Mouse (Mus musculus) urinary bladder, postnatal 36 days (tissue): Measurements from ENCODE around the gene Smim4.

ENCODE experiments used
- DNase-seq, 2 experiments: peaks; one replicate each; pipeline ENCODE4 v3.0.0; 2022; ENCODE audit warnings: low spot score in 2 of 2, mixed read lengths in 1 of 2

Gene Smim4

GRCm38 (mm10) chr14:31115522-31115921 lies 13.2 kb downstream of the Smim4 start:
- no peak for DNase-seq

DNA sequence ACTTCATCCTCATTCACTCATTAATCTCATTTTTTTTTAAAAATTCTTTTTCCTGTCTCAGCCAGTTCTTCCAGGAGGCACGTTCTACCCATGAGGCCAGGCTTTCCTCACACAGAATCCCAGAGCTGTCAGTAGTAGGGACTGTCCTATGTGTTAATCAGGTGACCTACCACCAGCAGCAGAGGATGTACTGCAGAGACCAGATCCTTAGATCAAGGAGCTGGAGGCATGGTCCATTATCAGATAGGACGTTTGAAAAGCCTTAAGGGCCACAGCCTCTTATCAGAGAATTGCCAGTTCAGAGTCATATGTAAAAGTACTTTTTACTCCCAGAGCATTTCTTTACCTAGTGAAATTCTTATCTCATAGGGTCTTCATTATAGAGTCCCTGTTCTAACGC lies 14.7 kb downstream of the Smim4 start:
- no peak for DNase-seq

GRCm38 (mm10) chr14:31112187-31112586 lies 16.6 kb downstream of the Smim4 start:
- no peak for DNase-seq

- DNase-seq, result no peak
Measured at GRCm38 (mm10) chr14:31110613-31111012, 18.1 kb downstream of the Smim4 start.

- no peak for DNase-seq
Measured at GRCm38 (mm10) chr14:31105156-31105555, 23.6 kb downstream of the Smim4 start.

DNA sequence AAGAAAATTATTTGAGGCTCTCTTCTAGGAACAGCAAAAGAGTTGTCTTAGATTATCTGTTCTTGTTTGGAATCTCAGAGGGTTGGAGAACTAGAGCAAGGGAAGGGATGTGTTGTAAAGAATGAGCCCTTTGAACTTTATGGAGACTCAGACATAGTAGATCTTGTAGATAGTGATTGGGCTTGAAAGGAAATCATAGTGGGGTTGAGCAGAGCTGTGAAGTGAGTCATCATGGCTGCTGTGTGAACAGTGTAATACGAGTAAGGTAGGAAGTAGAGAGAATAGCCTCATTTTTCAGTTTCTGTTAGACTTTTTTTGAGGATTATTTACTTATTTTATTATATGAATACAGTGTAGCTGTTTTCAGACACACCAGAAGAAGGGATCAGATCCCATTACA lies 38.8 kb downstream of the Smim4 start:
- no peak for DNase-seq

- DNase-seq, result no peak
Measured at GRCm38 (mm10) chr14:31088515-31088914, 40.2 kb downstream of the Smim4 start.

GRCm38 (mm10) chr14:31087433-31087832 lies 41.3 kb downstream of the Smim4 start:
- DNase-seq, result no peak

GRCm38 (mm10) chr14:31081147-31081546 lies 47.6 kb downstream of the Smim4 start:
- DNase-seq, result no peak

DNA sequence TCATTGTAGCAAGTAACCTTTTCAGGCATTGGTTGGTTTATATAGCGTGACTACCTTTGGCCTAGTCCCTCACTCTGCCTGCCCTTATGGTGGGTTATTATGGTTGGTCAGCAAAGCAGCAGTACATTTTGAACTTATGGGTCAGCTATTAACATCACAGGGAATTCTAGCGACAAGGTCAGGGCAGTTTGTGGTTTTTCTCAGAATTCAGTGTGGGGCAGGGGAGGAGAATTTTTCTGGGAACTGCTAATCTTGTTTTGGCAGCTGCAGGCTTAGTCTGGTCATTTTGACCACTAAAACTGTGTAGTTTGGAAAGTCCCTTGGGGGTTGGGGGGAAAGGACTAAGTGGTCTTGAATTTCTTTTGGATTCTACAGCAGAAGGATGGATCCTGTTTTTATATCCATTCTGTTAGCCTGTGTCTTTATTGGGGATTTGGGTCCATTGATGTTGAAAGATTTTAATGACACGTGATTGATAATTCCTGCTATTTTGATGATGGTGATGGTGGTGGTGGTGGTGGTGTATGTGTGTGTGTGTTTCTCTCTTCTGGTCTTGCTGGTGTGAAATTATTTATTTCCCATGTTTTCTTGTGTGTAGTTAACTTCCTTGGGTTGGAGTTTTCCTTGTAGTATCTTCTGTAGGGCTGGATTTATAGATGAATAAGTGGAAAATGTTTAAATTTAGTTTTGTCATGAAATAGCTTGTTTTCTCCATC lies 49.3 kb downstream of the Smim4 start:
- no peak for DNase-seq

DNA sequence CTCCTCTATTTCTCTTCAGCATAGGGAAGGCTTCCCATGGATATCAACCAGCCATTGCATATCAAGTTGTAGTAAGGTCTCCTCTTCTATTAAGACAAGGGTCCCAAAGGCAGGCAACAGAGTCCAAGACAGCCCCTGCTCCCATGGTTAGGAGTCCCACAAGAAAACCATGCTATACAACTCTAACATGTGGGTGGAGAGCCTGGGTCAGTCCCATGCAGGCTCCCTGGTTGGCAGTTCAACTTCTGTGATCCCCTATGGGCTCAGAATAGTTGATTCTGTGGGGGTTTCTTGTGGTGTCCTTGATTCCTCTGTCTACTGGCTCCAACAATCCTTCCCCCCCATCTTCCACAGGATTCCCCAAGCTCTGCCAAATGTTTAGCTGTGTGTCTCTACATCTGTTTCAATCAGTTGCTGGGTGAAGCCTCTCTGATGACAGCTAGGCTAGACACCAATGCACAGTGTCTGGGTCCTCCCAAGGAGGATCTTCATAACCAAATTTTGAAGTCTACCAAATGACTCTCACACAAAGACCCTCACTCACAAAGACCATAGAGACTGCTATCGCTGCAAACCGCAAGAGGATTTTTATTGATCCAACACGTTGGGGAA lies 50.1 kb downstream of the Smim4 start:
- DNase-seq, result no peak

- DNase-seq, result no peak
Measured at GRCm38 (mm10) chr14:31069086-31069733, 59.5 kb downstream of the Smim4 start.

GRCm38 (mm10) chr14:31062277-31062676 lies 66.5 kb downstream of the Smim4 start:
- no peak for DNase-seq

DNA sequence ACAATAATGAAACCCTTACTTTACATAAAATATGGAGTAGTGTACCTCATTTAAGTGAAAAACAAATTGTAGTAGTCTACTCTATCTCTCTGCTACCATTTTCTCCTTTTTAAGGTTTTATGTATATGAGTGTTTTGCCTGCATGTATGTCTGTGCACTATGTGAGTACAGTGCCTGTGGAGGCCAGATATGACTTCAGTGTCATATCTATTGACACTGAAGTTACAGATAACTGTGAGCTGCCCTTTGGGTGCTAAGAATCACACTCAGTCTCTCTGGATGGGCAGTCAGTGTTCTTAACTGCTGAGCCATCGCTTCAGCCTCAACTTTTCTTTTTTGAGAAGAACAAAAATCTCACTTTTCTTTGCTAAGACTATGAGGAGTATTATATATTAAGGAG lies 82.9 kb downstream of the Smim4 start:
- no peak for DNase-seq

- no peak for DNase-seq
Measured at GRCm38 (mm10) chr14:31045296-31045695, 83.5 kb downstream of the Smim4 start.
